Mouse (Mus musculus) myocyte (in vitro differentiated cells): ENCODE measurements at regions not wholly inside any gene's neighbourhood (a gene's known extent, or its start where the extent isn't known, plus 50 kb on each side); places are given as distances from the start of the nearest gene placed in this dataset.

ENCODE experiments used
- E2F4 ChIP-seq: IDR thresholded peaks from one replicate; pipeline ENCODE4 v1.6.1; 2011; ENCODE audit warnings: mild to moderate bottlenecking, control low read depth, moderate library complexity; ENCODE audit not compliant: insufficient read depth
- MAX ChIP-seq: IDR thresholded peaks from one replicate; pipeline ENCODE4 v1.6.1; 2011; ENCODE audit warnings: low read depth, mild to moderate bottlenecking, control low read depth
- MYOD1 ChIP-seq, 3 experiments: IDR thresholded peaks; one replicate each; pipeline ENCODE4 v1.6.1; 2011; ENCODE audit warnings: control low read depth in 2 of 3, low read depth in 2 of 3, mild to moderate bottlenecking in 2 of 3, moderate library complexity in 1 of 3; ENCODE audit not compliant: insufficient read length in 2 of 3, control insufficient read depth in 1 of 3
- MYOG ChIP-seq, 3 experiments: IDR thresholded peaks; one replicate each; pipeline ENCODE4 v1.6.1; 2011; ENCODE audit warnings: control low read depth in 2 of 3, low read depth in 2 of 3, mild to moderate bottlenecking in 2 of 3; ENCODE audit not compliant: insufficient read length in 2 of 3, control insufficient read depth in 1 of 3, insufficient read depth in 1 of 3
- POLR2A ChIP-seq: IDR thresholded peaks from one replicate; pipeline ENCODE4 v1.6.1; 2011; ENCODE audit warnings: low read depth, mild to moderate bottlenecking, control low read depth, moderate library complexity; ENCODE audit not compliant: insufficient read length
- POLR2AphosphoS2 ChIP-seq: IDR thresholded peaks from one replicate; pipeline ENCODE4 v1.6.1; 2011; ENCODE audit warnings: low read depth, control low read depth; ENCODE audit not compliant: insufficient read length
- REST ChIP-seq: IDR thresholded peaks from one replicate; pipeline ENCODE4 v1.6.1; 2011; ENCODE audit warnings: mild to moderate bottlenecking, control low read depth, moderate library complexity; ENCODE audit not compliant: insufficient read depth, insufficient read length
- TCF12 ChIP-seq: IDR thresholded peaks from one replicate; pipeline ENCODE4 v1.6.1; 2011; ENCODE audit warnings: mild to moderate bottlenecking, control low read depth; ENCODE audit not compliant: poor library complexity, insufficient read depth, severe bottlenecking
- TCF3 ChIP-seq: IDR thresholded peaks from one replicate; pipeline ENCODE4 v1.6.1; 2011; ENCODE audit warnings: low read depth, control low read depth; ENCODE audit not compliant: insufficient read length
- USF1 ChIP-seq: IDR thresholded peaks from one replicate; pipeline ENCODE4 v1.6.1; 2011; ENCODE audit warnings: low read depth, mild to moderate bottlenecking, control low read depth, moderate library complexity

DNA sequence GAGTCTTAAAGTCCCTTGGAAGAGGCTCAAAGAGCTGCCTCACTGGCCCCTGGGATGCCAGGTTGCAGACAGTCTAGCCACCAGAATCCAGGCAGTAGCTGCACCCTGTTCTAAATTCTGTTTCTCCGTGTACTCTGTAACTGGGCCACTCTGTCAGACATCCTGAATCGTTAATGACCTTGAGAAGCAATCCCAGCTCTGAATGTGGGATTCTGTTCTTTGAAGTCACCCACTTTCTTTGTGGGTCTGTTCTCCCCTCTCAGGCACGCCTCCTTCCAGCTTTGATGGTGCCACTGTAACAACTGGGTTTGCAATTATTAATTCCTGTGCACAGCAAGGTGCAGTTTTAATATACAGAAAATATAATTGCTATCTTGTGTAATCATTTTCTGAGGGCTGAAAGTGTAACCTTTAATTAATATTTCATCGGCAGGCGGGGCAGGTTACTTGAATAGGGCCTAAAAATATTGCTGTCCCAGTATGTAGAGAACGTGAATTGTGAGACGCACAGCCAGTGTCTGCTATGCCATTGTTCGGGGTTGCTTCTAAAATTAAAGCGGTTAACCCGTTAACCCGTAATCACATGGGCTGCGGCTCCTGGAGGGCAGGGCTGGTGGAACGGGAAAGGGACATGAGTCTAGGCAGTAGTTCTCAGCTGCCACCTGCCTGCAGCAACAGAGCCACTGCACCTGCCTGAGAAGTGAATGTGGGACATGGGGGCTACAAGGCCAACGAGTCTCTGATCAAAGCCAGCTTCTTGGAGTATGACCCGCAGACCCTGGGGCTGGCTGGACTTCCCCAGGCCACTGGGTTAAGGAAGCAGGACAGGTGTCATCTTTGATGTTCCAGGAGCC lies 64.3 kb upstream of the Id2 start:
- TF ChIP-seq POLR2A (no peak), REST (no peak), TCF12 (no peak), POLR2AphosphoS2 (no peak), TCF3 (no peak), MAX (no peak), E2F4 (no peak), USF1 (no peak), MYOG (IDR thresholded peaks at IDR 0.05; ENCODE audit: control insufficient read depth in 1 of 3, insufficient read depth in 1 of 3, insufficient read length in 2 of 3, low read depth in 2 of 3) (no peak), MYOD1 (IDR thresholded peaks at IDR 0.05; ENCODE audit: control insufficient read depth in 1 of 3, insufficient read length in 2 of 3, low read depth in 2 of 3) (no peak)
